Mouse (Mus musculus): ENCODE data around the gene Slc15a4.

DNA sequence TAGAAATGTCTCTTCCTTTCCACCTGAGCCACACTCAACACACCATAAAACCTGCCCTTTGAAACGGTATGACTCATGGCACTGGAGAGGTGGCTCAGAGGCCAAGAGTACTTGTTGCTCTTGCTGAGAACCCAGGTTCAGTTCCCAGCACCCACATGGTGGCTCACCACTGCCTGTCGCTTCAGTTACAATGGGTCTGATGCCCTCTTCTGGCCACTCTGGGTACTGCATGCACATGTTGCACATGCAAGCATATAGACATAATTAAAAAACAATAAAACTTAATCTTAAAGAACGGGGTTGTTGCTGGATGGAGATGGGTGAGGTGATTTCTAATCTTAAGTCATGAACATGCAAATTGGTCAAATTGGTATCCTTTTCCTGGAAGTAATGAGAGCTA is 7.7 kb upstream of the Slc15a4 start:
- no peak for TF ChIP-seq POLR2A (IDR thresholded peaks at IDR 0.05; ENCODE audit: low read depth, low read length)
- peak; percentile 17; the same call in 1 of the 2 replicates for TF ChIP-seq CTCF (IDR thresholded peaks at IDR 0.05; ENCODE audit: extremely low read depth, insufficient read length, insufficient replicate concordance, low read depth, low read length)

All from small intestine, adult 2 months (tissue).